Mouse (Mus musculus): ENCODE data around the gene Zswim7.

DNA sequence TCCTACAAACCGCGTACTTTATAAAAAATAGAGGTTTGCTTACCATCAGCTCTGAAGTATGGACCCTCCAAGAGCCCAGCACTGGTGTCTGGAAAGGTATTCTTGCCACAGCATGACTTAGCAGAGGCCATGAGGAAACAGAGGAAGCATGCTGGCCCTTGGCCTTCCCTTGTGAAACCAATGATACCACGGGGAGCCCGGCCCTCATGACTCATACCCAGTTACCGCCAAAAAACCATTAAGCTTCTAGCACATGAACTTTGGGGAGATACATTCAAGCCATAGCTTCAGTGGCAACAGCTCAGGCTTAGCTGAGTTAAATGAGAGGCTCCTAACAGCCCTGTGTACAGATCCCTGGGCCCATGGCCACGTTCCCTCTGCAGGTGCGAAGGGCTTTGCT is 57.2 kb downstream of the Zswim7 start:
- TF ChIP-seq POLR2A (IDR thresholded peaks at IDR 0.05; ENCODE audit: extremely low read depth, insufficient read depth, low read length) (no peak), CTCF (IDR thresholded peaks at IDR 0.05; ENCODE audit: extremely low read depth, insufficient read depth, low read length) (no peak)

Data from cortical plate, adult 2 months (tissue).